Mouse (Mus musculus) T-cell, adult 66 days (primary cell): ENCODE data around the gene Iscu. TPM values are rescaled to one million over a fixed set of nuclear protein-coding genes. Genes with fewer than 3 reads are reported as not detected.

Experiments
- total RNA-seq, 2 experiments: library from RNA; stranded (reverse); gene quantifications; 3 replicates in 1 of 2; 4 replicates in 1 of 2; pipeline ENCODE4 v1.2.4; 2023

Iscu gene
- 10 to 100 TPM; 46.8 to 49.2 TPM for total RNA-seq

DNA sequence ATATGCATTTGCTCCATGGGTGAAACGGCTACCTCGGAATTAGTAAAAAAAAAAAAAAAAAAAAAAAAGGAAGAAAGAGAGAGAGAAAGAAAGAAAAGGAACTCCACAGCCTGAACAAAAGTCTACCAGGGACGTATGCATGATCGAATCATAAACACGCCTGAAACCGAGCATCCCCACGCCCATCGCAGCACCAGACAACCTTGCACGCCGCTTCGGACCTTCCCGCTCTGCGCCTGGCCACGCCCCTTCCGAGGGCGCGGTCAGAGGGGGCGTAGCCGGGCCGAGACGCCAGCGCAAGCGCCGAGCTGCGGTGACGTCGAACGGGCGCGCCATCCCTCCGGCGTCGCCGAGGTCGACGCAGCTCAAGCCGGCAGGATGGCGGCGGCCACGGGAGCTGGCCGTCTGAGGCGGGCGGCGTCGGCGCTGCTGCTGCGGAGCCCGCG, at the start of gene Iscu, which contains the start of gene Sart3:
TSS of gene Iscu (plus strand) at position 299 of the 446 bp plus-strand sequence.
TSS of gene Sart3 (minus strand) at position 61 of the 446 bp plus-strand sequence.

DNA sequence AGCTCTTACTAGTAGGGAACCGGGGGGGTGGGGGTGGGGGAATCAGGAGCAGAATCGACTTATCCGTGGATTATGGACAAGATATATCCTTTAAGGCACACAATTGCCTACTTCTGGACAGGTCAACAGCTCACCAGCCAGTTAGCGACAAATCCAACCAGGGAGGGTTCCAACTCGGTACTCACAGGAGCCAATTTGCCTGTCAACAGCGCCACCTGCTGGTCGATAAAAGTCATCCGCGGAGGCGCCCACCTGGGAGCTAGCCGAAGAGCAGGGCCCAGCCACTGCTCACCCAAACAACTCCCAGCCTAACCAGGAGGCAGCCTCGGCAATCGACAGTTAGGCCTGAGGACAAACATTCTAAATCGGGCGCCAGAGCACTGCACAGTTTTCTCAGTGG, 48.1 kb upstream of the Iscu start, which contains the start of gene 1700069L16Rik:
TSS of gene 1700069L16Rik (minus strand) at position 327 of the 400 bp plus-strand sequence.

DNA sequence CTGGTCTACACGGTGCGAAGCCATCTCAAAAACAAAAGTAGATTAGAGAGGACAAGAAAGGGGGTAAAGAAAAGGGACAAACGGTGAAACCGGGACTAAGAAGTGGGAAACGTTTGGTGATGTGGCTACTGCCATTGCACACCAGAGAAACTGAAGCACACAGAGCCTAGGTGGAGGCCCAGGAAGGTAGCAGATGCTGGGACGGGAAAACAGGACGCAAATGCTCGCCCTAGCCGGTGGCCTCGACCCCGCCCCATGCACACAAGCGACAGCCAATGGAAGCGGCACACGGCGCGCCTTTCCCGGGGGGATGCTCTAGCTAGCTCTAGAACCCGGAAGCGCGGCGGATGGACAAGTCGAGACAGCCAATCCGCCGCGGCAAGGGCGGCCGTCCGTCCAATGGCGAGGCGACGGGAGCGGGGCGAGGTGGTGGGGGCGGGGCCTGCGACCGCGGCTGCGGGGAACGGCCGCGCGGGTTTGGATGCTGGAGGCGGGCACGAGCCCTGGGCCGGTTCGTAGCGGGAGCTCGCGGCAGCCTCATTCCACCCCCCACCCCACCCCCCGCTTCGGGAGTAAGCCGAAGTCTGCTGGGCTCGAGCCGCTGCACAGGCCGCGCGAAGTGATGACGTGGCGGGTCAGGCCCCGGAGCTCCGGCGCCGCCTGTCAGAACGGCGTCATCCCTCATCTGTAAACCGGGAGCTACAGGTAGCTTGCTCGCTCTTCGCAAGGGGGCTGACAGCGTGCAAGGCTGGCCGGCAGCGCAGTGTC, 37.0 kb upstream of the Iscu start, which contains the start of gene Ficd:
TSS of gene Ficd (plus strand) at position 459 of the 768 bp plus-strand sequence.

GRCm38 (mm10) chr5:113800280-113800679, 27.7 kb downstream of the Iscu start, which contains the start of gene Tmem119:
Gene Tmem119, minus strand, starts transcription at chr5:113800516.

Other genes starting within 250 kb of the Iscu start
- gene Cmklr1, start 122.3 kb upstream of the Iscu start, total RNA-seq, result 1 to 10 TPM in 1 of 2 experiments, under 1 TPM in 1; 0.33 to 1.5 TPM
- not detected for gene 1700069L16Rik, start 48.0 kb upstream of the Iscu start, total RNA-seq
- gene Ficd, start 36.9 kb upstream of the Iscu start, total RNA-seq, result 1 to 10 TPM; 4.9 to 6.8 TPM
- gene Sart3, start 238 bp upstream of the Iscu start, total RNA-seq, result 10 to 100 TPM; 65.5 to 66.0 TPM
- gene Tmem119, start 27.8 kb downstream of the Iscu start, total RNA-seq, result not detected
- gene Selplg, start 59.9 kb downstream of the Iscu start, total RNA-seq, result 100 to 1,000 TPM; 442 to 482 TPM
- 10 to 100 TPM; 70.3 to 76.0 TPM for gene Coro1c, start 136.0 kb downstream of the Iscu start, total RNA-seq
- 10 to 100 TPM; 29.8 to 41.5 TPM for gene Ssh1, start 221.1 kb downstream of the Iscu start, total RNA-seq
- not detected for gene Dao, start 231.0 kb downstream of the Iscu start, total RNA-seq